Mouse (Mus musculus): ENCODE measurements around the gene Stxbp6.

Stxbp6 gene

GRCm38 (mm10) chr12:44913854-44914253, 160.7 kb downstream of the Stxbp6 start:
- no peak for DNase-seq (ENCODE audit: low spot score)

GRCm38 (mm10) chr12:44908028-44908702, 166.3 kb downstream of the Stxbp6 start:
- no peak for DNase-seq (ENCODE audit: low spot score)

DNA sequence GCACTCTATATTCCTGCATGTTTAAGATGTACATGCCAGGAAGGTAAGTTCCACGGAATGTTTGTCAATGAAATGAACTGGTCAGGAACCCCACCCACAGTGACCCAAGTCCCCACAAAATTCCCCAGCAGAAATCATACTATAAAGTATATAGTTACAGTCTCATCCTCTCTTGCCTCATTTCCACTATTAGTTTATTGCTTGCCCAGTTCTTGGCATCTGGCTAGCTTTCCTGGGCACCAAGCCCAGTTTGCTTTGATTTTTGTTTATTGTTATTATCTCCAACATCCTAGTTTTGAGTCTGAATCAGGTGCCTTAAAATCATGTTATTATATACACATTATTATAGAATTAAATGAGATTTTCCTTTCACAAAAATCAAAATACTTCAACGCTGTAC, 168.5 kb downstream of the Stxbp6 start:
- DNase-seq (ENCODE audit: low spot score), result no peak

DNA sequence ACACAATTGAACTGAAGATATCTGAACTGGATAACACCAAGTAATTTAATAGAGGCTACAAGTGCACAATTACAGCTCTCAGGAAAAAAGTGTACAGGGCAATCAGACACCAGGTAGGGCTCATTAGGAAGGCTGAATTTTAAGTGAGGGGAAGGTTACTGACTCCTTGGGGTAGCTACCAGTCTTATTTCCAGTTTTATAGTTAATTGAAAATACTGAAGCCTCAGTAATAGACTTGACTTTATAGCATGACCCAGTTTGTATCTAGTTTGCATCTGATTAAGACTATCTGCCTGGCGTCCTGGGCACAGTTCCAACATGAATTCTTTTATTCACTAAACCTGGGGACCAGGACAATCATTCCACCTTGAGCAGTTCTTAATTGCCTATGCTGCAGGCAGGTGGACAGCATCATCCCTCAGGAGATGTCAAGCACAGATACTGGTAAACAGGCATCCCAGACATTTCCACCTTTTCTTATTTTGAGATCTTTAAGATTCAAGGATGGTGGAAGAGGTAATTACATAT, 171.2 kb downstream of the Stxbp6 start:
- DNase-seq (ENCODE audit: low spot score), result no peak

DNA sequence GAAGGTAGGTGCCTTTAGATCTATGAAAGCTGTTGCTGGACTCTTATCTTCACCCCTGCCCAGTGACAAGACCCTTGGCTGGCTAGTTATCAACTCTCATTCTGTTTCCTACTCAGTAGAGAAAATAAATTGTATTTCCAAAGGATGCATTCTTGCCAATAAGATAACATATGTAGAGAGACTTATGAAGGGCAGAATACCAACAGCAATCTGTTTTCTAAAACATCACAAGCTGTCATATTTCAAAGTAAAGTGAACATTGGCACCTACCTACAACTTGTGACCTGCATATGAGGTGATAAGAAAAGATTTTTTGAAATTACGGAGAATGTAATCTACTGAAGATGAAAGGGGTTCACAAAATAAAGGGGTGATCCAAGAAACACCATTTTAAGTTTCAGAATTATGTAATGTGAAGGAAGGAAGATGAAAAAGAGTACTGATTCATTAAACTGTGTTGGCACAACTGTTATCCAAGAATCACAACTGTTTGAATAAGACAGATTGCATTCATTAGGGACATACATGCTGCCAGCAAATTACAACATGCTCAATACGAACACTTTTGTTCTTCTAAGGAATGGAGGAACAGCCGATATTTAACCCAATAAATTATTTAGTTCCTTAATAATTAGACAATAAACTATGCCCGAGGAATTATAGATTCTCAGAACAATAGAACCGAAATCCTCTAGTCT, 175.2 kb downstream of the Stxbp6 start:
- DNase-seq (ENCODE audit: low spot score), result no peak

- DNase-seq (ENCODE audit: low spot score), result no peak
Measured at GRCm38 (mm10) chr12:44896460-44896859, 178.0 kb downstream of the Stxbp6 start.

DNA sequence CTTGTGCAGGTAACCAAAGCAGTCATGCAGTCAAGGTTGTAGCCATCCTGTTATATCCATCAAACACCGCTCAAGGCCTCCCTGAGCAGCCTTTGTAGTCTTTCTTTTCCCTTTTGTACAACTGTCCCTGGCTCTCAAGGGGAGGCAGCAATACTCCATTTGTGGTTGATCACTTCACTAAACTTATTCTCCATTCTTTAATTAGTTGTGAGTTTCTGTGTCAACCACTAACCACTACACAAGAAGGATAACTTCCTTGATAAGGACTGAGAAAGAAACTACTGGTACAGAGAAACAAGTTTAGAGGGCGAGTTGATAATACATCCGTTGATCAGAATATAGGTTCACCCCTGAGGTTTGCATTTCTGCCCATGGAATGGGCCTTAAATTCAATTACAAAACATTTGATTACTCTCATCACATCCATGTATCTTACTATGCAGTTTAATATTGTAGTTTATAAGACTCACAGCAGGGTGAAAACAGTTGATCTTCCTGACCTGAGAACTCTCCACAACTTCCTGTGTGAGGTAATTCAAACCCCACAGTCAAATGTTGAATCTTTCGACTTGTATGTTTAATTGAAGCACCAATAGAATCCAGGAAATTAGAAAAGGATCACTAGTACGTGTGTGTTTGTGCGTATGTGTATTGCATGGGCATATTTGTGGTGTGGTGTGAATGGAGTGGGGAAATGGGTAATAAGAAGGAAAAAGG, 184.7 kb downstream of the Stxbp6 start:
- no peak for DNase-seq (ENCODE audit: low spot score)

GRCm38 (mm10) chr12:44886826-44887225, 187.7 kb downstream of the Stxbp6 start:
- no peak for DNase-seq (ENCODE audit: low spot score)

GRCm38 (mm10) chr12:44872697-44873096, 201.8 kb downstream of the Stxbp6 start:
- DNase-seq (ENCODE audit: low spot score), result no peak

DNA sequence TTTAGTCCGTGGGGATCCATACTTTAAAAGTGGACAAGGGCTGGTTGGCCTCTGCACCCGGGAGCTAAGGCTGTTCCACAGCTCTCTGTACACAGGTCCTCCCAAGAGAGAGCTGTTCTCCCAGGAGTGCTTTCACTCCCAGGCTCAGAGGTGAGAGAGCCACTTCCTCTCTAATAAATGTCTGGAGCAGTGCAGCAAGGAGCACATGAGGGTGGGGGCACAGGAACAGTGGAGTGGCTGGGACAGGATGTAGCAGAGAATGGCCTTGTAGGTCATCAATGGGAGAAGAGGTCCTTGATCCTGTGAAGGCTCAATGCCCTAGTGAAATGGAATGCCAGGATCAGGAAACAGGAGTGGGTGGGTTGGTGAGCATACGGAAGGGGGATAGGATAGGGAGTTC, 209.1 kb downstream of the Stxbp6 start:
- DNase-seq (ENCODE audit: low spot score), result no peak

GRCm38 (mm10) chr12:44859454-44859853, 215.1 kb downstream of the Stxbp6 start:
- no peak for DNase-seq (ENCODE audit: low spot score)

DNA sequence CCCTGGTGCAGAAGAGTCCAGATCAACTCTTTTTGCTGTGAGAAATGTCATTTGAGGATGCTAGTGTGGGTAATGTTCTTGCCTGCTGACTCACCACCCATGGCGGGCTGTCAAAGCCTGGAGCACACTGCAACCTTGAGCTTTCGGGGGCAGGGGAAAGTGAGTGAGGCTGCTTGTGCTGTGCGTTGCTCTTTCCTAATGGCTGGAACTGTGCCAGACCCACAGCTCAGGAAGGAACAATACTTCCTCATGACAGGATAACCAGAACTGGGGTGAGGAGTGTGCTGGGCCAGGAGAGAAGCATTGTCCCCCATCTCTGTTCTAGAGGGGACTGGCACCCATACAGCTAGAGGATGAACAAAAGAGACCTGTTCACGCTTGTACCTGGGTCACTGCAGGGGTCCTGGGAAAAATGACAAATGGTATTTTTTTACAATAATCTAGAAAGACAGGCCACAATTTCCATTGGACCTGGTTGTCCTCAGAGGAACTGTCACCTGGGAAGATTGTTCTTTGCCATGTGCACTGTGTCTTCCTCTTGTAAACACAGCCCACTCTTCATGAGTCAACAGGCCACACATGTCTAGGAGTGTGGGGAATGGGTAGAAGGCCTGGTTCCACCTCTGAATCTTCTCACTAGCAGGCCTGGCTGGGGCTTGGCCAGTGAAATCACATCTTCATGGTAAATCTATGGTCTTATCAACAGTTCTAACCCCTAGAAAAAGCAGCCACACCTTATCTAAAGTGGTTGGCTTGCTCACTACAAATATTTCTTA, 216.2 kb downstream of the Stxbp6 start:
- DNase-seq (ENCODE audit: low spot score), result peak; percentile 29

GRCm38 (mm10) chr12:44852024-44852423, 222.5 kb downstream of the Stxbp6 start:
- DNase-seq (ENCODE audit: low spot score), result no peak

- DNase-seq (ENCODE audit: low spot score), result no peak
Measured at GRCm38 (mm10) chr12:44850516-44850915, 224.0 kb downstream of the Stxbp6 start.

DNA sequence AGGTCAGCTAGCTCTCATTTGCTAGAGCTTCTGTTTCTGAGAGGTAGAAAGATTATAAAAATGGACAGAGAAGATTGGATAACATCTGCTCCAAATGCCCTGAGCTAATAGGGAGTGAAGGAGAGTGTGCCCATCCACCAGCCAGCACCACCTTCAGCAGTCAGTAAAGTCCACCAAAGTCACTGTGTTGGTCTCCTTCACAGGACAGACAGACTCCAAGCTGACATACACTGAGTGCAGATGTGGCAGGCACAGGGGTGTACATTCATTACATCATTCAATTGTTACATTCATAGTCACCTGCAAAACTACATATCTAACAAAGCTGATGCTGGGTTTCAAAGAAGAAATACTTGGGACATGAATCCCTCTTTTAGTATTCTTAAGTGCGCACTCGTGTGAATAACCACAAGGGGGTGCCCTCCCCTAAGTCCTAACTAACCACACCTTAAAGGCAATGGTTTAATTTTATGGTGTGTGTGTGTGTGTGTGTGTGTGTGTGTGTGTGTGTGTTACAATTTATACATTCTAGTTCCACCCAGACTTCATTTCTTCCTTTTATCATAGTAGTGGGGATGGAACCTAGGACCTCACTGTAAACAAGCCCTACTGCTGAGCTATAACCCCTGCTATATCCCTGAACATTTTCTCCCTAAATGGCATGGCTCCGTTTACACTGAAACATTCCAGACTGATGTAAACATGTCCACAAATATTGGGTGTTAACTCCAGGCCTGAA, 225.9 kb downstream of the Stxbp6 start:
- peak; percentile 32 for DNase-seq (ENCODE audit: low spot score)

- DNase-seq (ENCODE audit: low spot score), result no peak
Measured at GRCm38 (mm10) chr12:44840585-44840984, 233.9 kb downstream of the Stxbp6 start.

DNA sequence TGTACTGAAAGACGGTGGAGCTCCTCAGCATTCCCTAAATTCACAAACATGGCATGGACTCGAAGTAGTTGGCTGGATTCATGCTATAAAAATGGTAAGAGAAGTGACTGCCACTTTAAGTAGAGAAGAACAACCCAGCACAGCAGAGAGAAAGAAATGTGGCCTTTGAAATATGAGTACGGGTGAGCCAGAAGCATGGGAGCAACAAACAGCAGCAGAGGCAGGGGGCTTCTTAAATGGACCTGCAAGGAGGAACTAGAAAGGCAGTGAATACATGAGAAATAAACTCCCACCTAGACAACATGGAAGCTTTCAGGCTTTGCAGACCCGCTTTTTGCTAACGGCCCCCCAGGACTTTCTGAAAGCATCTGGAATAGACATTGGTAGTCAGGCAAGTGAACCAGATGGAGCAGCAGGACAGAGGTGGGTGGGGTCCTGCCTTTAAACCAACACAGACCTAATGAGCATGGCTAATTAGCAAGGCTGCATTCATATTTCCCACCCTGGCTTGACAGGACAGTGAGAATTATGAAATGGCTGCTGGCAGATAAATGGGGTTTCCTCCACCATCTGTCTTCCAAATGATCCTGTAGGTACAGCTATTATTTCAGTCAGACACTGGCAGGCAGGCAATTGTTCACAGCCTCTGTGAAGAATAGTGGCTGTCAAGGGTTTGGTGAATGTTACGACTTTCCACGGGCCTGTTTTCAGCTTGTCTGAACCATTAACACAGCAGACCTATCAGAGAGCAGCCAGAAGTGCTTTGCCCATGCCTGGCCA, 234.7 kb downstream of the Stxbp6 start:
- no peak for DNase-seq (ENCODE audit: low spot score)

DNA sequence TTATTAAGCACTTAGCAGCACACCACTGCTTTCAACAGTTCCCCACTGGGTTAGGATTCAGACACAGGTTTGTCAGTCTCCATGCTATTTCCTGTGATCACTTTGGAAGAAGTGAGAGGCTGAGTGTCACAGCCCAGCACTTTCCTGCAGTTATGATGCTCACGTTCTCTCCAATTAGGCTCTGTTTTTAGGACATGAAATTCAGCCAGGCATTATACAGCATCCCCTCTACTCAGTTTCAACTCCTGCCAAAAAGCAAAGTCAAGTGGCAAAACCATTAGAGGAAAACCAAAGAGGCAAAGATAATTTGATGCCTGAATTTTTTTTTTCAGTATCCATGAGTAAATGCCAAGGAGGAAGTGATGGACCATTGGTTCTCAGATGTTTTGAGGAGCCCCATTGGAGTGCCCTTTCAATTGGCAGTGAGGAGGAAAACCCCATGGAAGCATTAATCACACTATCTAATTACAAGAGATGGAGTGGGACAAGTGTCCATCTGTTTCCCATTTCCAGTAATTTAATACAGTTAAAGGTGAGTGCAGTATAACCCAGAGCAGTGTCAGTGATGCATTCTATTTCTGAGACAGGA, 238.5 kb downstream of the Stxbp6 start:
- DNase-seq (ENCODE audit: low spot score), result no peak

- no peak for DNase-seq (ENCODE audit: low spot score)
Measured at GRCm38 (mm10) chr12:44811895-44812294, 262.6 kb downstream of the Stxbp6 start.

GRCm38 (mm10) chr12:44804213-44804612, 270.3 kb downstream of the Stxbp6 start:
- DNase-seq (ENCODE audit: low spot score), result no peak

All from urinary bladder, postnatal 25 days (tissue).